Mouse (Mus musculus) embryonic facial prominence, embryonic 15.5 days (tissue): ENCODE measurements around the gene Capn15. TPM values are rescaled to one million over a fixed set of nuclear protein-coding genes. Genes with fewer than 3 reads are reported as not detected.

Source experiments
- ATAC-seq: fragments of 200-750 bp; cut with Nextera tagmentation; 2 replicates; pipeline ENCODE4 v1.8.0; 2017; ENCODE audit warnings: low read depth, moderate TSS enrichment; ENCODE audit not compliant: insufficient number of reproducible peaks, low FRiP score, low TSS enrichment
- H3K27ac ChIP-seq: fragments of 300-500 bp; sonication (generic); replicated peaks from 2 replicates; pipeline ENCODE4 v1.5.1; 2015; ENCODE audit warnings: mild to moderate bottlenecking, inconsistent platforms
- H3K27me3 ChIP-seq: fragments of 300-500 bp; sonication (generic); 2 replicates; pipeline ENCODE4 v1.6.1; 2015; ENCODE audit warnings: inconsistent platforms
- H3K36me3 ChIP-seq: fragments of 300-500 bp; sonication (generic); 2 replicates; pipeline ENCODE4 v1.6.1; 2015; ENCODE audit warnings: mild to moderate bottlenecking, inconsistent platforms
- H3K4me1 ChIP-seq: fragments of 300-500 bp; sonication (generic); 2 replicates; pipeline ENCODE4 v1.6.1; 2015; ENCODE audit warnings: inconsistent platforms
- H3K4me2 ChIP-seq: fragments of 300-500 bp; sonication (generic); replicated peaks from 2 replicates; pipeline ENCODE4 v1.6.1; 2015; ENCODE audit warnings: mild to moderate bottlenecking, inconsistent platforms
- H3K4me3 ChIP-seq: fragments of 300-500 bp; sonication (generic); replicated peaks from 2 replicates; pipeline ENCODE4 v1.5.1; 2015; ENCODE audit warnings: mild to moderate bottlenecking, inconsistent platforms
- H3K9ac ChIP-seq: fragments of 300-500 bp; sonication (generic); 2 replicates; pipeline ENCODE4 v1.6.1; 2015; ENCODE audit warnings: inconsistent platforms
- H3K9me3 ChIP-seq: fragments of 300-500 bp; sonication (generic); replicated peaks from 2 replicates; pipeline ENCODE4 v1.6.1; 2016; ENCODE audit warnings: inconsistent platforms
- WGBS: fragments of 180-500 bp; shearing (Covaris S2); methylation state at CpG from one replicate; pipeline ENCODE4 v1.1.7; 2015; 5-methylcytosine and 5-hydroxymethylcytosine counted together
- polyA plus RNA-seq: library from polyadenylated mRNA; unstranded; fragments of >200 nt; fragmentation: Nextera tagmentation; extraction: Ambion mirVana; gene quantifications from 2 replicates; pipeline ENCODE4 v1.2.1, GENCODE M21; 2015

Gene Capn15
- polyA plus RNA-seq, 1 experiment from 2014 or later = 29.8 TPM

DNA sequence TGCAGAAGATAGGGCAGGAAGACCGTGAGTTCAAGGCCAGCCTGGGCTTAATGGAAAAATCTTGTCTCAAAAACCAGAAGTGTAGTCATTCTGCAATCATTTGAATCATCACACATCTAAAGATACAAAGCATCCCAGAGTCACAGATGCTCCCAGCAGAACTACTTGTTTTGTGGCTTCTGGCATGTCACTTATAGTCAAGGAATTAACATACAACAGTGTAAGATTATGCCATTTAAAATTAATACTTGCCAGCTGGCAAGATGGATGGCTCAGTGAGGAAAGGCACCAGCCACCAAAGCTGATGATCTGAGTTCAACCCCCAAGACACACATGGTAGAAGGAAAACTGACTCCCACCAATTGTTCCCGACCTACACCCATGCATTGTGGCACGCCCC lies 31.4 kb upstream of the Capn15 start:
- Histone ChIP-seq H3K4me2 (no peak overlapping the region), H3K27me3 (no peaks in the 10 kb centered on the region), H3K4me3 (no peak overlapping the region), H3K4me1 (no peaks in the 10 kb centered on the region), H3K36me3 (peaks cover 35% of the 10 kb centered on the region), H3K27ac (no peak overlapping the region), H3K9me3 (no peaks in the 10 kb centered on the region), H3K9ac (no peak overlapping the region)
- WGBS = 79% methylated on average over 3 of the region's 3 CpGs
- no peak for ATAC-seq

DNA sequence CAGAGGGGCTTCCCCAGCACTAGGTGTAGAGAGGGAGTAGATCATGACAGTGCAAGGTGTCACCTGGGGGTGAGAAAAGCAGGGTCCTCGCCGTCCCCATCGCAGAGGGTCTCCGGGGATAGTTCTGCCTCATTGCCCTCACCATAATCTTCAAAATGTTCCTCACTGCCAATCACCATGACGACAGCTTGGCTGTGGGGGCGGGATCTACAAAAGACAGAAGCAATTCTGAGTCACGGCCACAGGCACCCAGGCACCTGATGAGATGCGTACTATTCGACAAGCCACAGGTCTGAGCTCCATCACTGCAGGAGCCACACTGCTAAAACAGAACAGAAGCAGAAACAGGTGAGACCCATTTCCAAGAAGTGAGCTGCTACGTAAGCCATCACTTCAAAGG lies 28.1 kb upstream of the Capn15 start:
- H3K4me3 ChIP-seq = no peak overlapping the region
- WGBS = 85% methylated on average over 10 of the region's 10 CpGs
- H3K36me3 ChIP-seq = peaks cover 46% of the 10 kb centered on the region
- no peaks in the 10 kb centered on the region for H3K9me3 ChIP-seq
- ATAC-seq = no peak
- no peak overlapping the region for H3K9ac ChIP-seq
- no peak overlapping the region for H3K4me2 ChIP-seq
- no peaks in the 10 kb centered on the region for H3K4me1 ChIP-seq
- no peaks in the 10 kb centered on the region for H3K27me3 ChIP-seq
- H3K27ac ChIP-seq = no peak overlapping the region

GRCm38 (mm10) chr17:26011841-26012460 lies 26.4 kb upstream of the Capn15 start:
- H3K36me3 ChIP-seq = peaks cover 57% of the 10 kb centered on the region
- no peak overlapping the region for H3K4me2 ChIP-seq
- H3K27ac ChIP-seq = no peak overlapping the region
- H3K9ac ChIP-seq = no peak overlapping the region
- no peaks in the 10 kb centered on the region for H3K4me1 ChIP-seq
- no peaks in the 10 kb centered on the region for H3K9me3 ChIP-seq
- H3K27me3 ChIP-seq = no peaks in the 10 kb centered on the region
- peak; percentile 53; the same call in 1 of the 2 replicates for ATAC-seq
- WGBS = 11% methylated on average over 15 of the region's 15 CpGs
- H3K4me3 ChIP-seq = no peak overlapping the region

- Histone ChIP-seq H3K36me3 (peaks cover 49% of the 10 kb centered on the region), H3K27me3 (no peaks in the 10 kb centered on the region), H3K4me2 (no peak overlapping the region), H3K4me3 (no peak overlapping the region), H3K27ac (no peak overlapping the region), H3K9me3 (no peaks in the 10 kb centered on the region), H3K9ac (no peak overlapping the region), H3K4me1 (no peaks in the 10 kb centered on the region)
- 0 out of 2 replicates have a peak, but pooled peaks have one; percentile 41 for ATAC-seq
- 34% methylated on average over 4 of the region's 4 CpGs for WGBS
Measured at GRCm38 (mm10) chr17:26009540-26009939, 23.9 kb upstream of the Capn15 start.

- WGBS = 85% methylated on average over 7 of the region's 7 CpGs
- Histone ChIP-seq H3K9me3 (no peaks in the 10 kb centered on the region), H3K27me3 (no peaks in the 10 kb centered on the region), H3K4me3 (no peak overlapping the region), H3K4me2 (no peak overlapping the region), H3K9ac (no peak overlapping the region), H3K36me3 (peaks cover 49% of the 10 kb centered on the region), H3K27ac (no peak overlapping the region), H3K4me1 (no peaks in the 10 kb centered on the region)
- no peak for ATAC-seq
Measured at GRCm38 (mm10) chr17:26008787-26009186, 23.2 kb upstream of the Capn15 start.

- no peaks in the 10 kb centered on the region for H3K4me1 ChIP-seq
- H3K9ac ChIP-seq = no peak overlapping the region
- H3K36me3 ChIP-seq = peaks cover 49% of the 10 kb centered on the region
- H3K9me3 ChIP-seq = no peaks in the 10 kb centered on the region
- no peaks in the 10 kb centered on the region for H3K27me3 ChIP-seq
- no peak overlapping the region for H3K4me3 ChIP-seq
- no peak overlapping the region for H3K4me2 ChIP-seq
- no peak for ATAC-seq
- H3K27ac ChIP-seq = no peak overlapping the region
Measured at GRCm38 (mm10) chr17:26008331-26008730, 22.7 kb upstream of the Capn15 start.

DNA sequence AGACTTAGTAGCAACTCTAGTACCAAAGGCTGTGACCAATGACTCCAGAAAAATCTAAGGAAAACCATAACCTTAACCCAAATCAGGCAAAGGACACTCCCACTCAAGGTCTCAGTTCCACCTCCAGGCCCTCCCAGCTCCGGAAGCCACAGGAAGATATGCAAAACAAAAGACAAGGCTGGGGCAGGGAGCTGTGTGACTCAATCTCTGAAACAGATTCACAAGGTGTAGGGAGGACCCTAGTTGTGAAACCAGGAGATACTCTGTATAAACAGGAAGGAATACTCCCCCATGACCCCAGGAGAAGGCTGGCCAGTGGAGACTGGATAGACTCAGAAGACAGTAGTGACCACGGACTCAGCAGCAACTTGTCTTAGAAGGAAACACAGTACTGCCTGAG lies 22.1 kb upstream of the Capn15 start:
- Histone ChIP-seq H3K27ac (no peak overlapping the region), H3K36me3 (peaks cover 48% of the 10 kb centered on the region), H3K4me1 (no peaks in the 10 kb centered on the region), H3K27me3 (no peaks in the 10 kb centered on the region), H3K4me3 (no peak overlapping the region), H3K9me3 (no peaks in the 10 kb centered on the region), H3K4me2 (no peak overlapping the region), H3K9ac (no peak overlapping the region)
- 84% methylated on average over 2 of the region's 2 CpGs for WGBS
- no peak for ATAC-seq

GRCm38 (mm10) chr17:26005731-26006450 lies 20.3 kb upstream of the Capn15 start:
- H3K36me3 ChIP-seq = peaks cover 45% of the 10 kb centered on the region
- H3K9ac ChIP-seq = no peak overlapping the region
- H3K9me3 ChIP-seq = no peaks in the 10 kb centered on the region
- 66% methylated on average over 10 of the region's 10 CpGs for WGBS
- H3K27ac ChIP-seq = no peak overlapping the region
- no peak overlapping the region for H3K4me3 ChIP-seq
- H3K4me2 ChIP-seq = no peak overlapping the region
- no peak for ATAC-seq
- no peaks in the 10 kb centered on the region for H3K4me1 ChIP-seq
- no peaks in the 10 kb centered on the region for H3K27me3 ChIP-seq

DNA sequence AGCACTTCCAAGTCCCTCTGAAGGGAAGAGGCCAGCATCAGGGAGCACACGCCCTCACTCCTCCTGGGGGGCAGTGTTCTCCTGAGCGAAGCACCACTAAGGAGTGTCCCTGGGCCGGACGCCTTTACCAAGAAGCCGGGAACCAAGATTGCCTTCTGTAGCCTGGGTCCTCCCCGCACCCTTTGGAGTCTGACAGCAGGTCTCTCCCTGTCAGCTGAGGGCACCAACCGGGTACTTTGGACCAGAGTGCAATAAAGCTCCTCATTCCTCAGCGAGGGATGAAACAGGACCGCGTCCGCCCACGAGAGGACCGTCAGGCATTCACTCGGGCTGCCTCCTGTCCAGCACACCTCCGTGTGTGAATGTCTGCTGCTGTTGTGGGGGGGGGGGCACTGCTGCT lies 19.1 kb upstream of the Capn15 start:
- H3K36me3 ChIP-seq = peaks cover 37% of the 10 kb centered on the region
- WGBS = 91% methylated on average over 15 of the region's 15 CpGs

DNA sequence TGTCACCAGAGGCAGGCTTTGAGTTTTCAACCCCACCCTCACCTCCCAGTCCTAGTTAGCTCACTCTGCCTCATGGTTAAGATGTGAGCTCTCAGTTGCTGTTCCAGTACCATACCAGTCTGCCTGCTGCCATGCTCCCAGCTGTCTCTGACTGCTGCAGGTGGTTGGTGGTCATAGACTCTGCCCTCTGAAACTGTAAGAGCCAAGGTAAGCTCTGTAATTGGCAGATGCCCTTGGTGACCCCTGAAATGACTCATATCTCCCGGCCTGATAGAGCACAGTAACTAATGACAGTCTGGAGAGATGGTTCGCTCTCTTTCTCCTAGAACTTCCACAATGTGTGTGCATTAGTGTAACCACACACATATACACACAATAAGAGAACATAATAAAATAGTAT lies 18.3 kb upstream of the Capn15 start:
- no peak for ATAC-seq
- Histone ChIP-seq H3K4me3 (no peak overlapping the region), H3K27ac (no peak overlapping the region), H3K4me1 (no peaks in the 10 kb centered on the region), H3K27me3 (no peaks in the 10 kb centered on the region), H3K9ac (no peak overlapping the region), H3K4me2 (no peak overlapping the region), H3K36me3 (peaks cover 37% of the 10 kb centered on the region), H3K9me3 (no peaks in the 10 kb centered on the region)
- WGBS = 85% methylated on average over 2 of the region's 2 CpGs

More for the DNA sequence above, 19.1 kb upstream of the Capn15 start:
- no peaks in the 10 kb centered on the region for H3K9me3 ChIP-seq
- no peak overlapping the region for H3K4me3 ChIP-seq
- H3K4me2 ChIP-seq = no peak overlapping the region
- no peak overlapping the region for H3K27ac ChIP-seq
- H3K4me1 ChIP-seq = no peaks in the 10 kb centered on the region
- no peak for ATAC-seq
- no peaks in the 10 kb centered on the region for H3K27me3 ChIP-seq
- no peak overlapping the region for H3K9ac ChIP-seq

GRCm38 (mm10) chr17:25998425-25998824 lies 12.8 kb upstream of the Capn15 start:
- H3K4me3 ChIP-seq = no peak overlapping the region
- H3K4me2 ChIP-seq = no peak overlapping the region
- H3K27me3 ChIP-seq = no peaks in the 10 kb centered on the region
- no peak for ATAC-seq
- H3K27ac ChIP-seq = no peak overlapping the region
- H3K4me1 ChIP-seq = no peaks in the 10 kb centered on the region
- WGBS = 93% methylated on average over 11 of the region's 11 CpGs
- no peaks in the 10 kb centered on the region for H3K9me3 ChIP-seq
- H3K9ac ChIP-seq = no peak overlapping the region
- H3K36me3 ChIP-seq = peaks cover 46% of the 10 kb centered on the region

DNA sequence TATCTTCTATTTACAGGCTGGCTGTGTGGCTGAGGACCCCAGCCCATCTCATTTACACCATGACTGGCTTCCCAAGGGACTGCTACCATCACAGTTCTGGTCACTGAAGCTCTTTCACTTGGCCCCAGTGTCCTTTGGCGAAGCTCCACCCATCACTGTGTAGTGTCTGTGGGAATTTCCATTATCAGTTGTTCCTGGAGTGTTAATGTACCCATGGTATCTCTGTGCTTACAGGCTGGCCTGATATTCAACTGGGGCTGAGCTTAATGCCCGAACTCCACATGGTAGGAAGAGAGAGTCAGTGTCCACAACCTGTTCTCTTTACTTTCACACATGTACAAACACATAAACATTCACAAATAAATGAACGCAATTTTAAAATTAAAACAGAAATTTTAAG lies 7.9 kb upstream of the Capn15 start:
- whole genome bisulfite sequencing = 89% methylated on average over 3 of the region's 3 CpGs
- no peaks in the 10 kb centered on the region for H3K27me3 ChIP-seq

More for the DNA sequence above, 7.9 kb upstream of the Capn15 start:
- H3K9ac ChIP-seq = no peak overlapping the region
- H3K36me3 ChIP-seq = peaks cover 80% of the 10 kb centered on the region
- no peaks in the 10 kb centered on the region for H3K4me1 ChIP-seq
- H3K27ac ChIP-seq = no peak overlapping the region
- H3K4me2 ChIP-seq = no peak overlapping the region
- no peak overlapping the region for H3K4me3 ChIP-seq
- H3K9me3 ChIP-seq = no peaks in the 10 kb centered on the region
- no peak for ATAC-seq
